Mouse (Mus musculus) midbrain, embryonic 16.5 days (tissue): ENCODE measurements at regions not wholly inside any gene's neighbourhood (a gene's known extent, or its start where the extent isn't known, plus 50 kb on each side); places are given as distances from the start of the nearest gene placed in this dataset.

Experiments
- ATAC-seq: fragments of 200-750 bp; cut with Nextera tagmentation; 2 replicates; pipeline ENCODE4 v1.8.0; 2017; ENCODE audit warnings: moderate TSS enrichment
- H3K27ac ChIP-seq: fragments of 300-500 bp; sonication (generic); 2 replicates; pipeline ENCODE4 v1.5.1; 2014; ENCODE audit warnings: mild to moderate bottlenecking, low read length, mixed read lengths
- H3K27me3 ChIP-seq: fragments of 300-500 bp; sonication (generic); 2 replicates; pipeline ENCODE4 v1.6.1; 2014; ENCODE audit warnings: low read depth, low read length, mixed read lengths; ENCODE audit not compliant: control insufficient read depth, insufficient read depth
- H3K36me3 ChIP-seq: fragments of 300-500 bp; sonication (generic); 2 replicates; pipeline ENCODE4 v1.6.1; 2014; ENCODE audit warnings: mild to moderate bottlenecking, low read length, moderate library complexity, mixed read lengths; ENCODE audit not compliant: control insufficient read depth, insufficient read depth
- H3K4me1 ChIP-seq: fragments of 300-500 bp; sonication (generic); 2 replicates; pipeline ENCODE4 v1.6.1; 2014; ENCODE audit warnings: mild to moderate bottlenecking, low read length, mixed read lengths; ENCODE audit not compliant: control insufficient read depth, insufficient read depth
- H3K4me2 ChIP-seq: fragments of 300-500 bp; sonication (generic); 2 replicates; pipeline ENCODE4 v1.6.1; 2014; ENCODE audit warnings: mild to moderate bottlenecking, low read length, mixed read lengths
- H3K4me3 ChIP-seq: fragments of 300-500 bp; sonication (generic); 2 replicates; pipeline ENCODE4 v1.5.1; 2014; ENCODE audit warnings: low read depth, mild to moderate bottlenecking, low read length, moderate library complexity, mixed read lengths
- H3K9ac ChIP-seq: fragments of 300-500 bp; sonication (generic); 2 replicates; pipeline ENCODE4 v1.6.1; 2014; ENCODE audit warnings: low read depth, low read length, mixed read lengths
- H3K9me3 ChIP-seq: fragments of 300-500 bp; sonication (generic); replicated peaks from 2 replicates; pipeline ENCODE4 v1.6.1; 2014; ENCODE audit warnings: mild to moderate bottlenecking, low read length, mixed read lengths; ENCODE audit not compliant: control insufficient read depth, poor library complexity, severe bottlenecking
- WGBS: fragments of 180-500 bp; shearing (Covaris S2); extraction: QIAGEN DNeasy Blood & Tissue Kit; methylation state at CpG from one replicate; pipeline ENCODE4 v1.1.7; 2014; 5-methylcytosine and 5-hydroxymethylcytosine counted together

DNA sequence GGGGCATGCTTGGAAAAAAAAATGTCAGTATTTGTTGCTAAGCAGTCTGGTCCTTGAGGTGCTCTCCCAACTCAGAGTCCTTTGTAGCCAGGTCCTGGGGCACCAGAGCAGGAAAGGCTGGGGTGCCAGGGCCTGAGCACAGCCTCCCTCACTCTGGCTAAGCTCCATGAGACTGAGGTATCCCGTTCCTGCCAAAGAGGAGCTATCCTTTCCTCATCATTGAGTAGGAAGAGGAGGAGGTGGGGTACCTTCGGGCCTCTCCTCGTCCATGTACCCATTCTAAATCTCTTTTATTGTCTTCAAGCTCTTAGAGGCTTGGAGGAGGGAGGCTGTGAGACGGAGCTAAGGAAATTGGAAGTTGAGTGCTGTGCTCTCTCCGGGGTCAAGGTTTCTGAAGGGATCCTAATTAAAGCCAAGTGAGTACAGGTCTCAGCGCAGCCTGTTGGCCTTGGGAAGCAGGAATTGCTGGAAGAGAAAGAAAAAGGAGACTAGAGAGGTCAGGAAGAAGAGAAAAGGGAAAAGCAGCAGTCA is 435.6 kb upstream of the Zmiz1 start:
- no peak overlapping the region for H3K4me3 ChIP-seq
- no peak overlapping the region for H3K27ac ChIP-seq
- H3K36me3 ChIP-seq, result no peaks in the 10 kb centered on the region
- H3K27me3 ChIP-seq, result no peaks in the 10 kb centered on the region
- H3K9ac ChIP-seq, result no peak overlapping the region
- no peak for ATAC-seq
- H3K9me3 ChIP-seq, result no peaks in the 10 kb centered on the region
- H3K4me2 ChIP-seq, result no peak overlapping the region
- WGBS, result 68% methylated on average over 6 of the region's 6 CpGs
- no peaks in the 10 kb centered on the region; the same call in 1 of the 2 replicates for H3K4me1 ChIP-seq

GRCm38 (mm10) chr14:25025074-25025473 is 433.9 kb upstream of the Zmiz1 start:
- peaks cover under 1% of the 10 kb centered on the region; the same call in 1 of the 2 replicates for H3K4me1 ChIP-seq
- no peaks in the 10 kb centered on the region for H3K9me3 ChIP-seq
- H3K27me3 ChIP-seq, result no peaks in the 10 kb centered on the region
- H3K4me2 ChIP-seq, result no peak overlapping the region
- no peak overlapping the region for H3K4me3 ChIP-seq
- no peak overlapping the region for H3K27ac ChIP-seq
- no peak for ATAC-seq
- H3K9ac ChIP-seq, result no peak overlapping the region
- H3K36me3 ChIP-seq, result no peaks in the 10 kb centered on the region
- 96% methylated on average over 6 of the region's 6 CpGs for WGBS

DNA sequence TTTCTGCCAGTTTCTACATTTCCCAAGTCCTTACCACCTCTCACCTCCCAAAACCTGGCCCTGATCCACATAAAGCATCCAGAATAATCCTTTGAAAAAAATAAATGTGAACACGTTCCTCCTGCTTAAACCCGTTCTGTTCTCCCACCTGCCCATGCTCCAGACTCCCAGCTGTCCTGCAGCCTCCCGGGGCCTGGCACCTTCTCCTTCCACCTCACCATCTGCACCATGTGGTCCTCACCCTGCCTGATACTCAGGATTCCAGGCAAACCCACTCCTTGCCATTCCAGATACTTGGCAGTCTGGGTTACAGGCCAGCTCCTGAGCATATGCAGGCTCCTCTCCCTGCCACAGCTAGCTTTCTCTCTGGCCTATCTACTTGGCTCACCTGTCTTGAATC is 431.9 kb upstream of the Zmiz1 start:
- Histone ChIP-seq H3K4me3 (no peak overlapping the region), H3K4me2 (no peak overlapping the region), H3K9ac (no peak overlapping the region), H3K4me1 (0 out of 2 replicates have a peak, but pooled peaks cover 3% of the 10 kb centered on the region), H3K27me3 (no peaks in the 10 kb centered on the region), H3K36me3 (no peaks in the 10 kb centered on the region), H3K9me3 (no peaks in the 10 kb centered on the region), H3K27ac (no peak overlapping the region)
- ATAC-seq, result no peak
- 87% methylated on average over 3 of the region's 3 CpGs for WGBS

- Histone ChIP-seq H3K4me2 (no peak overlapping the region), H3K36me3 (no peaks in the 10 kb centered on the region), H3K9ac (no peak overlapping the region), H3K9me3 (no peaks in the 10 kb centered on the region), H3K4me1 (peaks cover 3% of the 10 kb centered on the region; the same call in 1 of the 2 replicates), H3K4me3 (no peak overlapping the region), H3K27ac (no peak overlapping the region), H3K27me3 (no peaks in the 10 kb centered on the region)
- ATAC-seq, result no peak
- whole genome bisulfite sequencing, result 95% methylated on average over 1 of the region's 1 CpGs
Observed at GRCm38 (mm10) chr14:25027842-25028241, 431.1 kb upstream of the Zmiz1 start.

GRCm38 (mm10) chr14:25030881-25031280 is 428.1 kb upstream of the Zmiz1 start:
- no peaks in the 10 kb centered on the region for H3K27me3 ChIP-seq
- peaks cover 3% of the 10 kb centered on the region; the same call in 1 of the 2 replicates for H3K4me1 ChIP-seq
- WGBS, result 76% methylated on average over 6 of the region's 6 CpGs
- no peak overlapping the region for H3K27ac ChIP-seq
- H3K36me3 ChIP-seq, result no peaks in the 10 kb centered on the region
- H3K4me2 ChIP-seq, result no peak overlapping the region
- no peak overlapping the region for H3K9ac ChIP-seq
- no peak for ATAC-seq
- no peaks in the 10 kb centered on the region for H3K9me3 ChIP-seq
- H3K4me3 ChIP-seq, result no peak overlapping the region

DNA sequence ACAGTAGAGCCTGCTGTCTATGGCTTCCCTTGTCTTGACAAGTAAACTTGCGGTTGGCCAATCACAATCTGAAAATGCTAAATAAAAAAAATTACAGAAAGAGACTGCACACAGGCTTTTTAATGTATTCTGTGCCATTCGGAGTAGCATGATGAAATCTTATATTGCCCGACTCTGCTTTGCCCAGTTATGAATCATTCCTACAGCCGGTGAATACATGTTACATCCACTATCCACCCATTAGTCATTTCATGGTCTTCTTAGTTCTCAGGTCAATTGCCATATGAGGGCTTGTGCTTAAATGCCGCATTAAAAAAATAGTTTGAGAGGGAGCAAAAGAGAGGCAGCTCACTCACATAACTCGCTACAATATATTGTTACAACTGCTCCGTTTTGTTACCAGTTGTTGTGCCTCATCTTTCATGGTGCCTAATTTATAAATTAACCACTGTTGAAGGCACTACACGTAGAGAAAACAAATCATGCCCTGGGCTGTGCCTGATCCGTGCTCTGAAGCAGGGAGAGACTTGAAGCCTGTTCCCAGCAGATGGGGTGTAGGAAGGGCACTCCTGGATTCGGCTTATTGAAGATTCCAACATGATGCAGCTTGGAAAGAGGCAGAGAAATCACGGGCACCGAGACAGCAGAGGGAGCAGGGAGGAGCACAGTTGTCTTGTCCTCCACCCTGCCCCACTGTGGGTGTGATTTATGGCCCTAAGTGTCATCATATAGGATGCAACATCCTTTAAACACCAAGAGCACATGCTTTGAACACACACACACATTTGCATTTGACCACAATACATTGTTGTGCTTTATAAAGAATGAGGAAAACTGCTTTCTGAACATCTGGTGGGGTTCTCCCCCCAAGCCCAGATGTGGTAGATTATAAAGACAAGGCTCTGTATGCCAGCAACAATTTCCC is 427.0 kb upstream of the Zmiz1 start:
- H3K4me3 ChIP-seq, result no peak overlapping the region
- H3K9ac ChIP-seq, result no peak overlapping the region
- H3K36me3 ChIP-seq, result no peaks in the 10 kb centered on the region
- H3K9me3 ChIP-seq, result no peaks in the 10 kb centered on the region
- 76% methylated on average over 12 of the region's 12 CpGs for WGBS
- H3K4me1 ChIP-seq, result peaks cover 3% of the 10 kb centered on the region; the same call in 1 of the 2 replicates
- no peak for ATAC-seq
- H3K27me3 ChIP-seq, result no peaks in the 10 kb centered on the region
- no peak overlapping the region for H3K27ac ChIP-seq
- H3K4me2 ChIP-seq, result no peak overlapping the region

DNA sequence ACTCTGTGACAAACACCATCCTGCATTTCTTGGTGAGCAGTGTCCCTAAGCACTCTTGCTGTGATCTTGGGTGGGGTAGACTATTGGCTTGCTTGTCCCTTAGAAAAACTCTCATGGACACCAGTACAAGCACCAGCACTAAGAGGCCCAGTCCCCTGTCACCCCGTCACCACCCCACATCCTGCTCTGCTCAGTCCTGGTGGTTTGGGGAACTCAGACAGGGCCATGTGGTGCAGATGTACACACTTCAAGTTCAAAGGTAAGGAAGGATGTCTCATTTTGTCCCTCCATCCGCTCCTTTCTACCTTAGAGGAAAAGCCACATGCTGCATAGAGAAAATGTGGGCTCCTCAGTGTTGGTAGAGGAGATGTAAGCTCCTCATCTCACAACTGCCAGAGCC is 426.1 kb upstream of the Zmiz1 start:
- WGBS, result 93% methylated on average over 2 of the region's 2 CpGs
- ATAC-seq, result no peak

GRCm38 (mm10) chr14:25042265-25042664 is 416.7 kb upstream of the Zmiz1 start:
- Histone ChIP-seq H3K27me3 (no peaks in the 10 kb centered on the region), H3K36me3 (no peaks in the 10 kb centered on the region), H3K9ac (no peak overlapping the region), H3K27ac (no peak overlapping the region), H3K4me1 (no peaks in the 10 kb centered on the region), H3K9me3 (no peaks in the 10 kb centered on the region), H3K4me2 (no peak overlapping the region), H3K4me3 (no peak overlapping the region)
- ATAC-seq, result no peak
- WGBS, result 70% methylated on average over 5 of the region's 5 CpGs

More for the DNA sequence above, 426.1 kb upstream of the Zmiz1 start:
- Histone ChIP-seq H3K9me3 (no peaks in the 10 kb centered on the region), H3K4me1 (peaks cover 3% of the 10 kb centered on the region; the same call in 1 of the 2 replicates), H3K4me3 (no peak overlapping the region), H3K36me3 (no peaks in the 10 kb centered on the region), H3K4me2 (no peak overlapping the region), H3K9ac (no peak overlapping the region), H3K27me3 (no peaks in the 10 kb centered on the region), H3K27ac (no peak overlapping the region)

DNA sequence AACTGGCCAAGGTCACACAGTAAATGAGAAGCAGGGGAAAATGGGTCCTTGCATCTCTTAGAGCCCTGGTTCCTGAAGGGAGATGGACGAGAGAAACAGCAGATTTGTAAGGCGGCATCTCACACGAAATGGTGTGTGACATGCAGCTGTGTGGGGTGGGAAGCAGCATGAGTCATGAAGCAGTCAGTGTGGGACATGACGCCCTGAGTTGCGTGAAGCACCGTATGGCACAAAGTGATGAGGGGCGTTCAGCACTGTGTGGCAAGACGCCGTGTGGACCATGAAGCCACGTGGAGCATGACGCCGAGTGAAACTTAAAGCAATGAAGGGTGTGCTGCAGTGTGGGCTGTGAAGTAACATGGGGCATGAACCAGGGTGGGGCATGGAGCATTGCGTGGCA is 414.9 kb upstream of the Zmiz1 start:
- no peak for ATAC-seq
- Histone ChIP-seq H3K9ac (no peak overlapping the region), H3K27ac (no peak overlapping the region), H3K36me3 (no peaks in the 10 kb centered on the region), H3K4me2 (no peak overlapping the region), H3K4me3 (no peak overlapping the region), H3K9me3 (no peaks in the 10 kb centered on the region), H3K4me1 (no peaks in the 10 kb centered on the region), H3K27me3 (no peaks in the 10 kb centered on the region)
- 94% methylated on average over 13 of the region's 13 CpGs for WGBS
